Mouse (Mus musculus) testis, adult 2 months (tissue): Measurements from ENCODE around the gene Bora.

Source experiments
- CTCF ChIP-seq: fragments of 200-500 bp; IDR thresholded peaks from 2 replicates; pipeline ENCODE4 v1.5.1; 2012; ENCODE audit warnings: low read depth, mild to moderate bottlenecking, inconsistent platforms, low read length, moderate library complexity; ENCODE audit not compliant: control insufficient read depth, insufficient read depth, insufficient replicate concordance
- POLR2A ChIP-seq: fragments of 200-500 bp; IDR thresholded peaks from 2 replicates; pipeline ENCODE4 v1.6.1; 2012; ENCODE audit warnings: low read depth, mild to moderate bottlenecking, inconsistent platforms, low read length, moderate library complexity; ENCODE audit not compliant: control insufficient read depth

DNA sequence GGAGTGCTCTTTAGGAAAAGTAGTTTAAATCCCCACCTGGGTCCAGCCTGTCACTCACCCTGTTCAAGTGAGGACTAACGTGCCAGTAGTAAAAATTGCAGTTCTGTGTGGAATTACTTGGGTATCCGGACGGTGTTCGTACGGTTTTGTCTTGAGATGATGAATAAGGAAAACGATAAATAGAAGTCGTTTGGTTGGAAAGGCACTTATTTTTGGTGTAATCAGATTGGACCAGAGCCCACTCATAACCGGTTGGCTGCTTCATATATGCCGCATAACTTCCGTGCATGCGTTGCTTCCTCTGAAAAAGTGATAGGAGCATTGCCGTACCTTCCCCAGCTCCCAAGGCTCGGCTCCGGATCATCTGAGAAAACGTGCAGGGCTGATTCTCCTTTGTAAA, 760 bp downstream of the Bora start:
- TF ChIP-seq CTCF: no peak
- TF ChIP-seq POLR2A: no peak
